Mouse (Mus musculus): ENCODE data around the gene Cep83.

DNA sequence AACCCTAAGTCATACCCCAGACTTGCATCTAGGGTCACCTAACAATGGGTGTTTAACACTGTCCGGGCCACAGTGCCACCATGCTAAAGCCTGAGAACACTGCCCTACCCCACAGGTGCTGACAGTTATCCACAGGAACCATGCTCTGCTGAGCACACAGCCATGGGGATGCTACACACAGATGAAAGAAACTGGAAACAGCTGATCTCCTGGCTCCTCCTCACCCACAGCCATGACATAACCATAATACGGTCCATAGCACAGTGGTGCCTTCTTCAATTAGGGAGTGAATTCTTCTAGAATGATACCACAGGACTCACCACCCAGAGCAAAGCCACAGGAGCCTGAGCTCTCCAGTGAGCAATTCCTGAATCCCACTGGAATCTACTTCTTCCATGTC is 137.5 kb downstream of the Cep83 start:
- no peak for TF ChIP-seq ZC3H11A (IDR thresholded peaks at IDR 0.05; ENCODE audit: borderline replicate concordance, low read depth, low read length)
- no peak for TF ChIP-seq MAFK (IDR thresholded peaks at IDR 0.05; ENCODE audit: insufficient read depth, low read depth, low read length)
- no peak for TF ChIP-seq ZNF384 (IDR thresholded peaks at IDR 0.05; ENCODE audit: low read depth, low read length)
- TF ChIP-seq HCFC1 (IDR thresholded peaks at IDR 0.05; ENCODE audit: borderline replicate concordance, insufficient read depth, low read length): no peak
